Mouse (Mus musculus) heart, embryonic 14.5 days (tissue): ENCODE measurements around the gene Gm13695. TPM values are rescaled to one million over a fixed set of nuclear protein-coding genes. Genes with fewer than 3 reads are reported as not detected.
A peak's percentile ranks its signal among the peaks of the same experiment; 100 is the strongest.
"Not testable (repeated sequence)": the region's sequence is repeated elsewhere in the genome, so short reads cannot be mapped to it uniquely, and the experiment has no call there.

Source experiments
- ATAC-seq: fragments of 200-750 bp; cut with Nextera tagmentation; 2 replicates; pipeline ENCODE4 v1.8.0; 2017; ENCODE audit warnings: low read depth, moderate TSS enrichment; ENCODE audit not compliant: insufficient number of reproducible peaks, insufficient read depth, low FRiP score
- H3K27ac ChIP-seq, 2 experiments: fragments of 200-500 bp in 1 of 2; fragments of 300-500 bp in 1 of 2; sonication (generic) in 1 of 2; replicated peaks in 1 of 2; 2 replicates each; pipeline ENCODE4 v1.5.1; 2012 to 2014; ENCODE audit warnings: low read depth in 2 of 2, low read length in 2 of 2, control low read depth in 1 of 2, mild to moderate bottlenecking in 1 of 2, mixed read lengths in 1 of 2; ENCODE audit not compliant: control insufficient read depth in 1 of 2, insufficient read depth in 1 of 2
- H3K27me3 ChIP-seq: fragments of 300-500 bp; sonication (generic); 2 replicates; pipeline ENCODE4 v1.6.1; 2014; ENCODE audit warnings: mild to moderate bottlenecking, low read length, control low read depth; ENCODE audit not compliant: control insufficient read depth, insufficient read depth
- H3K36me3 ChIP-seq: fragments of 300-500 bp; sonication (generic); 2 replicates; pipeline ENCODE4 v1.6.1; 2014; ENCODE audit warnings: mild to moderate bottlenecking, control low read depth, low read length, mixed read lengths; ENCODE audit not compliant: control insufficient read depth, insufficient read depth
- H3K4me1 ChIP-seq, 2 experiments: fragments of 200-500 bp in 1 of 2; fragments of 300-500 bp in 1 of 2; sonication (generic) in 1 of 2; 2 replicates each; pipeline ENCODE4 v1.6.1; 2012 to 2014; ENCODE audit warnings: low read length in 2 of 2, control low read depth in 1 of 2, mixed read lengths in 1 of 2; ENCODE audit not compliant: control insufficient read depth in 2 of 2, insufficient read depth in 2 of 2
- H3K4me2 ChIP-seq: fragments of 300-500 bp; sonication (generic); 2 replicates; pipeline ENCODE4 v1.6.1; 2014; ENCODE audit warnings: mild to moderate bottlenecking, low read length
- H3K4me3 ChIP-seq, 2 experiments: fragments of 200-500 bp in 1 of 2; fragments of 300-500 bp in 1 of 2; sonication (generic) in 1 of 2; 2 replicates each; pipeline ENCODE4 v1.5.1; 2012 to 2014; ENCODE audit warnings: low read length in 2 of 2, mild to moderate bottlenecking in 2 of 2, control low read depth in 1 of 2, low read depth in 1 of 2, moderate library complexity in 1 of 2; ENCODE audit not compliant: control insufficient read depth in 1 of 2, insufficient read depth in 1 of 2
- H3K9ac ChIP-seq: fragments of 300-500 bp; sonication (generic); 2 replicates; pipeline ENCODE4 v1.6.1; 2014; ENCODE audit warnings: mild to moderate bottlenecking, low read length
- H3K9me3 ChIP-seq: fragments of 300-500 bp; sonication (generic); 2 replicates; pipeline ENCODE4 v1.6.1; 2016; ENCODE audit warnings: low read length, control low read depth; ENCODE audit not compliant: control insufficient read depth
- WGBS: fragments of 180-500 bp; shearing (Covaris S2); extraction: QIAGEN DNeasy Blood & Tissue Kit; methylation state at CpG from one replicate; pipeline ENCODE4 v1.1.7; 2014; 5-methylcytosine and 5-hydroxymethylcytosine counted together
- polyA plus RNA-seq: library from polyadenylated mRNA; unstranded; fragments of >200 nt; fragmentation: Nextera tagmentation; extraction: Ambion mirVana; gene quantifications from 2 replicates; pipeline ENCODE4 v1.2.1, GENCODE M21; 2014

Gene Gm13695
- polyA plus RNA-seq, result not detected in 2 replicates

GRCm38 (mm10) chr2:83967013-83967412, at the start of gene Gm13695:
TSS of gene Gm13695 (plus strand) at chr2:83967313.
- no CpG with 5 or more reads among the region's 6 CpGs for WGBS
- not testable (repeated sequence) for H3K4me1 ChIP-seq, H3K9ac ChIP-seq, ATAC-seq, H3K4me3 ChIP-seq, H3K27me3 ChIP-seq, H3K9me3 ChIP-seq, H3K36me3 ChIP-seq, H3K27ac ChIP-seq, H3K4me2 ChIP-seq

- H3K4me1 ChIP-seq, result no peaks in the 10 kb centered on the region
- no peaks in the 10 kb centered on the region for H3K36me3 ChIP-seq
- 70% methylated on average over 2 of the region's 2 CpGs for WGBS
- H3K27me3 ChIP-seq, result no peaks in the 10 kb centered on the region
- H3K27ac ChIP-seq, result no peak overlapping the region
- H3K4me3 ChIP-seq, result no peak overlapping the region
- no peak overlapping the region for H3K9ac ChIP-seq
- H3K9me3 ChIP-seq, result no peaks in the 10 kb centered on the region
- no peak for ATAC-seq
- no peak overlapping the region for H3K4me2 ChIP-seq
These were observed 37.5 kb upstream of the Gm13695 start for GRCm38 (mm10) chr2:83929478-83930088.

- H3K27me3 ChIP-seq, result no peaks in the 10 kb centered on the region
- peak within 1 kb of the TSS; percentile 17 to 18; a peak in 1 of 4 replicates for H3K4me3 ChIP-seq
- no peak within 1 kb of the TSS for H3K9ac ChIP-seq
- 0 out of 2 replicates have a peak, but pooled peaks have one; percentile 50 for ATAC-seq
- H3K4me1 ChIP-seq, result peaks cover 3% of the 10 kb centered on the region in 2 experiments; a peak in 1 of 4 replicates
- H3K4me2 ChIP-seq, result peak within 1 kb of the TSS; percentile 59
- H3K36me3 ChIP-seq, result no peaks in the 10 kb centered on the region
- no peaks in the 10 kb centered on the region for H3K9me3 ChIP-seq
- under 1% methylated on average over 20 of the region's 20 CpGs for WGBS
- H3K27ac ChIP-seq, result no peak within 1 kb of the TSS
These were observed 26.2 kb upstream of the Gm13695 start, which contains the start of gene Zswim2 for GRCm38 (mm10) chr2:83940931-83941361. TSS of gene Zswim2 (minus strand) at chr2:83941228.

- Histone ChIP-seq H3K9ac (no peak overlapping the region), H3K27ac (no peak overlapping the region), H3K27me3 (no peaks in the 10 kb centered on the region), H3K4me1 (peaks cover 3% of the 10 kb centered on the region in 2 experiments; a peak in 1 of 4 replicates), H3K9me3 (no peaks in the 10 kb centered on the region), H3K4me2 (peak overlapping the region; percentile 59), H3K4me3 (0 out of 4 replicates have a peak overlapping the region, but pooled peaks of 1 of the 2 experiments have one; percentile 18), H3K36me3 (no peaks in the 10 kb centered on the region)
- ATAC-seq, result no peak
- 42% methylated on average over 3 of the region's 3 CpGs for WGBS
These were observed 25.7 kb upstream of the Gm13695 start for GRCm38 (mm10) chr2:83941378-83941777.

GRCm38 (mm10) chr2:83941792-83942191, 25.3 kb upstream of the Gm13695 start:
- no peak for ATAC-seq
- no peaks in the 10 kb centered on the region for H3K36me3 ChIP-seq
- H3K27me3 ChIP-seq, result no peaks in the 10 kb centered on the region
- no peak overlapping the region for H3K9ac ChIP-seq
- WGBS, result 40% methylated on average over 4 of the region's 4 CpGs
- H3K27ac ChIP-seq, result no peak overlapping the region
- no peak overlapping the region for H3K4me2 ChIP-seq
- no peak overlapping the region for H3K4me3 ChIP-seq
- no peaks in the 10 kb centered on the region for H3K9me3 ChIP-seq
- H3K4me1 ChIP-seq, result peaks cover 3% of the 10 kb centered on the region in 2 experiments; a peak in 1 of 4 replicates

- H3K4me3 ChIP-seq, H3K9me3 ChIP-seq, H3K4me2 ChIP-seq, H3K36me3 ChIP-seq, H3K27me3 ChIP-seq, H3K27ac ChIP-seq, H3K9ac ChIP-seq, ATAC-seq, H3K4me1 ChIP-seq: not testable (repeated sequence)
- no CpG with 5 or more reads among the region's 6 CpGs for WGBS
These were observed 11.7 kb upstream of the Gm13695 start, which contains the start of gene Gm13698 for GRCm38 (mm10) chr2:83955393-83955792. TSS of gene Gm13698 (plus strand) at chr2:83955693.

GRCm38 (mm10) chr2:83961203-83961602, 5.9 kb upstream of the Gm13695 start, which contains the start of gene Gm13693:
TSS of gene Gm13693 (plus strand) at chr2:83961503.
- H3K9me3 ChIP-seq, H3K4me1 ChIP-seq, H3K4me2 ChIP-seq, H3K36me3 ChIP-seq, H3K9ac ChIP-seq, ATAC-seq, H3K27ac ChIP-seq, H3K4me3 ChIP-seq, H3K27me3 ChIP-seq: not testable (repeated sequence)
- WGBS, result no CpG with 5 or more reads among the region's 6 CpGs
